Mouse (Mus musculus): Measurements from ENCODE around the gene 4930544D05Rik. TPM values are rescaled to one million over a fixed set of nuclear protein-coding genes. Genes with fewer than 3 reads are reported as not detected.

The 4930544D05Rik gene
- polyA plus RNA-seq (2012; rRNA removed; ENCODE audit: low replicate concordance) = not detected in 2 replicates

GRCm38 (mm10) chr11:70615516-70616093 is at the start of gene 4930544D05Rik:
Gene 4930544D05Rik, plus strand, starts transcription at chr11:70615848.

GRCm38 (mm10) chr11:70619101-70619500 is 3.5 kb downstream of the 4930544D05Rik start, which contains the start of gene Chrne:
Gene Chrne, minus strand, starts transcription at chr11:70619216.

GRCm38 (mm10) chr11:70638714-70639278 is 23.1 kb downstream of the 4930544D05Rik start, which contains the start of gene Gp1ba:
Gene Gp1ba, plus strand, starts transcription at chr11:70639122.

GRCm38 (mm10) chr11:70646691-70647650 is 31.3 kb downstream of the 4930544D05Rik start, which contains the start of the genes Rnf167 and Slc25a11:
Gene Rnf167, plus strand, starts transcription at chr11:70647235.
Gene Slc25a11, minus strand, starts transcription at chr11:70647479.

GRCm38 (mm10) chr11:70654198-70654922 is 38.7 kb downstream of the 4930544D05Rik start, which contains the start of gene Pfn1:
Gene Pfn1, minus strand, starts transcription at chr11:70654644.

DNA sequence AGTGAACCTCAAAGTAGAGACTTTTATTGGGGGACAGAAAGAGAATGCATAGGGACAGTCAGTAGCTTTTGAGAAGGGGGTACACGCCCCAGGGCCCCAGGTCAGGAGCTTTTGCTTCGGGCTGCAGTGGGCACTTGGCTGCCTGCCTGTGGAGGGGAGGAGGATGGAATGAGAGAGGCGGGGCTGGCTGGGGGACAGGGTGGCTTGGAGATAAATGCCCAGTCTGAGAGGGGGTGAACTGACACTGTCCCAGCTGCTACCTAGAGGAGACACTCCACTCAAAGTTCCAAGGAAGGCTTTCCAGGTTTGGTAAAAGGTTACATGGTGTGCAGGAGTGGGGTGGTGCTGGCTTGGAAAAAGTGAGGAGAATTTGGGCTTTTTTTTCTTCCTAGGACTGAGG is 41.3 kb downstream of the 4930544D05Rik start, which contains the start of gene Eno3:
Gene Eno3 (plus strand): TSS at position 239 of the 400 bp plus-strand sequence.

Other genes with a start within 250 kb of the 4930544D05Rik start
- gene Pelp1, start 205.8 kb upstream of the 4930544D05Rik start, polyA plus RNA-seq (2012; rRNA removed; ENCODE audit: low replicate concordance) = 10.6 and 16.6 TPM in 2 replicates
- gene Arrb2, start 183.2 kb upstream of the 4930544D05Rik start, polyA plus RNA-seq (2012; rRNA removed; ENCODE audit: low replicate concordance) = 15.9 and 26.1 TPM in 2 replicates
- gene Med11, start 163.9 kb upstream of the 4930544D05Rik start, polyA plus RNA-seq (2012; rRNA removed; ENCODE audit: low replicate concordance) = 11.7 and 19.4 TPM in 2 replicates
- gene Zmynd15, start 156.4 kb upstream of the 4930544D05Rik start, polyA plus RNA-seq (2012; rRNA removed; ENCODE audit: low replicate concordance) = 4.5 and 7.0 TPM in 2 replicates
- 19.4 and 41.0 TPM in 2 replicates for gene Cxcl16, start 155.9 kb upstream of the 4930544D05Rik start, polyA plus RNA-seq (2012; rRNA removed; ENCODE audit: low replicate concordance)
- gene Tm4sf5, start 110.6 kb upstream of the 4930544D05Rik start, polyA plus RNA-seq (2012; rRNA removed; ENCODE audit: low replicate concordance) = 330 and 792 TPM in 2 replicates
- gene Vmo1, start 101.2 kb upstream of the 4930544D05Rik start, polyA plus RNA-seq (2012; rRNA removed; ENCODE audit: low replicate concordance) = 0.18 TPM in 1 of 2 replicates, not detected in the other
- gene Gltpd2, start 96.7 kb upstream of the 4930544D05Rik start, polyA plus RNA-seq (2012; rRNA removed; ENCODE audit: low replicate concordance) = 6.6 and 27.0 TPM in 2 replicates
- 220 and 329 TPM in 2 replicates for gene Psmb6, start 90.5 kb upstream of the 4930544D05Rik start, polyA plus RNA-seq (2012; rRNA removed; ENCODE audit: low replicate concordance)
- not detected in 2 replicates for gene Gm40193, start 82.9 kb upstream of the 4930544D05Rik start, polyA plus RNA-seq (2012; rRNA removed; ENCODE audit: low replicate concordance)
- gene Pld2, start 75.8 kb upstream of the 4930544D05Rik start, polyA plus RNA-seq (2012; rRNA removed; ENCODE audit: low replicate concordance) = 16.7 and 17.7 TPM in 2 replicates
- 42.1 and 67.8 TPM in 2 replicates for gene Mink1, start 53.0 kb upstream of the 4930544D05Rik start, polyA plus RNA-seq (2012; rRNA removed; ENCODE audit: low replicate concordance)
- 0.13 TPM in 1 of 2 replicates, not detected in the other for gene Chrne, start 3.4 kb downstream of the 4930544D05Rik start, polyA plus RNA-seq (2012; rRNA removed; ENCODE audit: low replicate concordance)
- 0.05 TPM in 1 of 2 replicates, not detected in the other for gene Gp1ba, start 23.3 kb downstream of the 4930544D05Rik start, polyA plus RNA-seq (2012; rRNA removed; ENCODE audit: low replicate concordance)
- gene Rnf167, start 31.4 kb downstream of the 4930544D05Rik start, polyA plus RNA-seq (2012; rRNA removed; ENCODE audit: low replicate concordance) = 93.4 and 152 TPM in 2 replicates
- 108 and 218 TPM in 2 replicates for gene Slc25a11, start 31.6 kb downstream of the 4930544D05Rik start, polyA plus RNA-seq (2012; rRNA removed; ENCODE audit: low replicate concordance)
- gene Pfn1, start 38.8 kb downstream of the 4930544D05Rik start, polyA plus RNA-seq (2012; rRNA removed; ENCODE audit: low replicate concordance) = 3,237 and 8,074 TPM in 2 replicates
- gene Eno3, start 41.4 kb downstream of the 4930544D05Rik start, polyA plus RNA-seq (2012; rRNA removed; ENCODE audit: low replicate concordance) = 4.4 and 6.7 TPM in 2 replicates
- gene Spag7, start 53.6 kb downstream of the 4930544D05Rik start, polyA plus RNA-seq (2012; rRNA removed; ENCODE audit: low replicate concordance) = 6.5 and 20.4 TPM in 2 replicates
- gene Camta2, start 72.3 kb downstream of the 4930544D05Rik start, polyA plus RNA-seq (2012; rRNA removed; ENCODE audit: low replicate concordance) = 51.1 and 76.0 TPM in 2 replicates
- gene Inca1, start 84.3 kb downstream of the 4930544D05Rik start, polyA plus RNA-seq (2012; rRNA removed; ENCODE audit: low replicate concordance) = 0.59 and 2.1 TPM in 2 replicates
- 40.9 and 70.4 TPM in 2 replicates for gene Kif1c, start 84.7 kb downstream of the 4930544D05Rik start, polyA plus RNA-seq (2012; rRNA removed; ENCODE audit: low replicate concordance)
- gene Zfp3, start 148.4 kb downstream of the 4930544D05Rik start, polyA plus RNA-seq (2012; rRNA removed; ENCODE audit: low replicate concordance) = 0.83 and 1.2 TPM in 2 replicates
- gene Scimp, start 196.7 kb downstream of the 4930544D05Rik start, polyA plus RNA-seq (2012; rRNA removed; ENCODE audit: low replicate concordance) = 0.18 and 0.90 TPM in 2 replicates
- gene Rabep1, start 228.9 kb downstream of the 4930544D05Rik start, polyA plus RNA-seq (2012; rRNA removed; ENCODE audit: low replicate concordance) = 1.6 and 1.9 TPM in 2 replicates

Data from duodenum, adult 2 months (tissue).